Mouse (Mus musculus): ENCODE measurements around the gene Gm1673.

GRCm38 (mm10) chr5:33934877-33935276 lies 48.4 kb upstream of the Gm1673 start:
- TF ChIP-seq CTCF (IDR thresholded peaks at IDR 0.05; ENCODE audit: extremely low read depth, insufficient read length, insufficient replicate concordance, low read depth, low read length) (no peak), POLR2A (IDR thresholded peaks at IDR 0.05; ENCODE audit: low read depth, low read length) (no peak)
